Mouse (Mus musculus): ENCODE measurements around the gene S100pbp. TPM values are rescaled to one million over a fixed set of nuclear protein-coding genes. Genes with fewer than 3 reads are reported as not detected.
A peak's percentile ranks its signal among the peaks of the same experiment; 100 is the strongest.

The S100pbp gene
- polyA plus RNA-seq, 1 experiment from 2014 or later = 3.7 TPM

- Histone ChIP-seq H3K9ac (ENCODE audit: low read length) (no peak overlapping the region), H3K27me3 (ENCODE audit: control insufficient read depth, insufficient read depth, low read length) (no peaks in the 10 kb centered on the region), H3K27ac (replicated peaks) (no peak overlapping the region), H3K36me3 (ENCODE audit: control insufficient read depth, insufficient read depth, low read length) (no peaks in the 10 kb centered on the region), H3K4me2 (replicated peaks; ENCODE audit: low read depth) (peak overlapping the region; percentile 27; the same call in 1 of the 2 replicates), H3K9me3 (ENCODE audit: control insufficient read depth, low read length) (no peaks in the 10 kb centered on the region), H3K4me1 (replicated peaks; ENCODE audit: control insufficient read depth, insufficient read depth) (no peaks in the 10 kb centered on the region), H3K4me3 (ENCODE audit: low read depth, low read length) (no peak overlapping the region)
- no peak for DNase-seq (ENCODE audit: low spot score)
- 37% methylated on average over 12 of the region's 13 CpGs for WGBS
- ATAC-seq (ENCODE audit: low FRiP score, low TSS enrichment) = no peak
- TF ChIP-seq CTCF (IDR thresholded peaks at IDR 0.05; ENCODE audit: low read depth) = no peak
- TF ChIP-seq EP300 (optimal IDR thresholded peaks at IDR 0.05) = no peak
Observed at GRCm38 (mm10) chr4:129112231-129112630, 77.3 kb downstream of the S100pbp start.

GRCm38 (mm10) chr4:129111350-129111749 is 78.2 kb downstream of the S100pbp start:
- no peaks in the 10 kb centered on the region for H3K27me3 ChIP-seq (ENCODE audit: control insufficient read depth, insufficient read depth, low read length)
- no peak overlapping the region for H3K4me3 ChIP-seq (ENCODE audit: low read depth, low read length)
- no peaks in the 10 kb centered on the region for H3K4me1 ChIP-seq (replicated peaks; ENCODE audit: control insufficient read depth, insufficient read depth)
- H3K36me3 ChIP-seq (ENCODE audit: control insufficient read depth, insufficient read depth, low read length) = no peaks in the 10 kb centered on the region
- 49% methylated on average over 11 of the region's 11 CpGs for WGBS
- no peak overlapping the region for H3K4me2 ChIP-seq (replicated peaks; ENCODE audit: low read depth)
- TF ChIP-seq EP300 (optimal IDR thresholded peaks at IDR 0.05) (no peak), CTCF (IDR thresholded peaks at IDR 0.05; ENCODE audit: low read depth) (peak; percentile 70)
- no peak for ATAC-seq (ENCODE audit: low FRiP score, low TSS enrichment)
- peak; percentile 46 for DNase-seq (ENCODE audit: low spot score)
- no peak overlapping the region for H3K9ac ChIP-seq (ENCODE audit: low read length)
- no peak overlapping the region for H3K27ac ChIP-seq (replicated peaks)
- H3K9me3 ChIP-seq (ENCODE audit: control insufficient read depth, low read length) = no peaks in the 10 kb centered on the region

- Histone ChIP-seq H3K27ac (replicated peaks) (no peak overlapping the region), H3K27me3 (ENCODE audit: control insufficient read depth, insufficient read depth, low read length) (no peaks in the 10 kb centered on the region), H3K4me1 (replicated peaks; ENCODE audit: control insufficient read depth, insufficient read depth) (0 out of 2 replicates have a peak, but pooled peaks cover 2% of the 10 kb centered on the region), H3K36me3 (ENCODE audit: control insufficient read depth, insufficient read depth, low read length) (no peaks in the 10 kb centered on the region), H3K9me3 (ENCODE audit: control insufficient read depth, low read length) (no peaks in the 10 kb centered on the region), H3K4me2 (replicated peaks; ENCODE audit: low read depth) (no peak overlapping the region), H3K4me3 (ENCODE audit: low read depth, low read length) (no peak overlapping the region), H3K9ac (ENCODE audit: low read length) (no peak overlapping the region)
- 85% methylated on average over 6 of the region's 6 CpGs for WGBS
- ATAC-seq (ENCODE audit: low FRiP score, low TSS enrichment) = no peak
- TF ChIP-seq CTCF (IDR thresholded peaks at IDR 0.05; ENCODE audit: low read depth) (no peak), EP300 (optimal IDR thresholded peaks at IDR 0.05) (no peak)
- no peak for DNase-seq (ENCODE audit: low spot score)
Observed at GRCm38 (mm10) chr4:129110804-129111203, 78.7 kb downstream of the S100pbp start.

GRCm38 (mm10) chr4:129108624-129109023 is 80.9 kb downstream of the S100pbp start:
- no peak for DNase-seq (ENCODE audit: low spot score)
- no peak overlapping the region for H3K4me2 ChIP-seq (replicated peaks; ENCODE audit: low read depth)
- no peak overlapping the region for H3K9ac ChIP-seq (ENCODE audit: low read length)
- no peak for ATAC-seq (ENCODE audit: low FRiP score, low TSS enrichment)
- no peaks in the 10 kb centered on the region for H3K36me3 ChIP-seq (ENCODE audit: control insufficient read depth, insufficient read depth, low read length)
- TF ChIP-seq CTCF (IDR thresholded peaks at IDR 0.05; ENCODE audit: low read depth) (no peak), EP300 (optimal IDR thresholded peaks at IDR 0.05) (no peak)
- H3K27ac ChIP-seq (replicated peaks) = no peak overlapping the region
- WGBS = 78% methylated on average over 7 of the region's 7 CpGs
- H3K4me1 ChIP-seq (replicated peaks; ENCODE audit: control insufficient read depth, insufficient read depth) = 0 out of 2 replicates have a peak, but pooled peaks cover 3% of the 10 kb centered on the region
- H3K4me3 ChIP-seq (ENCODE audit: low read depth, low read length) = no peak overlapping the region
- H3K9me3 ChIP-seq (ENCODE audit: control insufficient read depth, low read length) = no peaks in the 10 kb centered on the region
- H3K27me3 ChIP-seq (ENCODE audit: control insufficient read depth, insufficient read depth, low read length) = no peaks in the 10 kb centered on the region

GRCm38 (mm10) chr4:129107348-129107899 is 82.1 kb downstream of the S100pbp start:
- Histone ChIP-seq H3K27me3 (ENCODE audit: control insufficient read depth, insufficient read depth, low read length) (no peaks in the 10 kb centered on the region), H3K27ac (replicated peaks) (peak overlapping the region; percentile 35; the same call in 1 of the 2 replicates), H3K9me3 (ENCODE audit: control insufficient read depth, low read length) (no peaks in the 10 kb centered on the region), H3K4me1 (replicated peaks; ENCODE audit: control insufficient read depth, insufficient read depth) (0 out of 2 replicates have a peak, but pooled peaks cover 3% of the 10 kb centered on the region), H3K4me3 (ENCODE audit: low read depth, low read length) (no peak overlapping the region), H3K9ac (ENCODE audit: low read length) (0 out of 2 replicates have a peak overlapping the region, but pooled peaks have one; percentile 13), H3K36me3 (ENCODE audit: control insufficient read depth, insufficient read depth, low read length) (no peaks in the 10 kb centered on the region), H3K4me2 (replicated peaks; ENCODE audit: low read depth) (peak overlapping the region; percentile 23; the same call in 1 of the 2 replicates)
- TF ChIP-seq CTCF (IDR thresholded peaks at IDR 0.05; ENCODE audit: low read depth) = no peak
- TF ChIP-seq EP300 (optimal IDR thresholded peaks at IDR 0.05) = no peak
- DNase-seq (ENCODE audit: low spot score) (peak; percentile 48), ATAC-seq (ENCODE audit: low FRiP score, low TSS enrichment) (peak; percentile 48)
- WGBS = 63% methylated on average over 10 of the region's 10 CpGs

- Histone ChIP-seq H3K4me3 (ENCODE audit: low read depth, low read length) (peak overlapping the region; percentile 36), H3K9ac (ENCODE audit: low read length) (no peak overlapping the region), H3K4me1 (replicated peaks; ENCODE audit: control insufficient read depth, insufficient read depth) (0 out of 2 replicates have a peak, but pooled peaks cover 3% of the 10 kb centered on the region), H3K9me3 (ENCODE audit: control insufficient read depth, low read length) (no peaks in the 10 kb centered on the region), H3K27me3 (ENCODE audit: control insufficient read depth, insufficient read depth, low read length) (no peaks in the 10 kb centered on the region), H3K36me3 (ENCODE audit: control insufficient read depth, insufficient read depth, low read length) (no peaks in the 10 kb centered on the region), H3K27ac (replicated peaks) (0 out of 2 replicates have a peak overlapping the region, but pooled peaks have one; percentile 53), H3K4me2 (replicated peaks; ENCODE audit: low read depth) (peak overlapping the region; percentile 56)
- TF ChIP-seq CTCF (IDR thresholded peaks at IDR 0.05; ENCODE audit: low read depth) (no peak), EP300 (optimal IDR thresholded peaks at IDR 0.05) (no peak)
- ATAC-seq (ENCODE audit: low FRiP score, low TSS enrichment) (no peak), DNase-seq (ENCODE audit: low spot score) (no peak)
- 35% methylated on average over 9 of the region's 9 CpGs for WGBS
Observed at GRCm38 (mm10) chr4:129106073-129106472, 83.5 kb downstream of the S100pbp start.
